Mouse (Mus musculus) T-helper 2 cell (primary cell): ENCODE results near the gene Wnk2.

ENCODE experiments used
- in situ Hi-C: fragments of 300-600 bp; cut with MboI, MseI; formaldehyde crosslinking; loops from one replicate; pipeline ENCODE4 v1.15.1; 2025; ENCODE audit warnings: high pct_unique_total_duplicates

Wnk2 gene

GRCm38 (mm10) chr13:49147858-49148226, at the start of gene Wnk2:
Wnk2 (minus strand) TSS chr13:49148014.
- in situ Hi-C loops: no loop called here

- in situ Hi-C loops: no loop called here
These were observed 49.0 kb upstream of the Wnk2 start for GRCm38 (mm10) chr13:49196766-49197165.

GRCm38 (mm10) chr13:49196211-49196610, 48.4 kb upstream of the Wnk2 start:
- in situ Hi-C loops: no loop called here

GRCm38 (mm10) chr13:49195651-49196050, 47.8 kb upstream of the Wnk2 start:
- in situ Hi-C loops: no loop called here

- in situ Hi-C loops: no loop called here
These were observed 47.0 kb upstream of the Wnk2 start for GRCm38 (mm10) chr13:49194811-49195210.

GRCm38 (mm10) chr13:49193650-49194049, 45.8 kb upstream of the Wnk2 start:
- in situ Hi-C loops: no loop called here

- in situ Hi-C loops: no loop called here
These were observed 44.5 kb upstream of the Wnk2 start for GRCm38 (mm10) chr13:49192156-49192855.

GRCm38 (mm10) chr13:49191673-49192035, 43.8 kb upstream of the Wnk2 start:
- in situ Hi-C loops: no loop called here

GRCm38 (mm10) chr13:49190876-49191672, 43.3 kb upstream of the Wnk2 start:
- in situ Hi-C loops: no loop called here

GRCm38 (mm10) chr13:49189970-49190870, 42.4 kb upstream of the Wnk2 start:
- in situ Hi-C loops: no loop called here

GRCm38 (mm10) chr13:49188966-49189360, 41.1 kb upstream of the Wnk2 start:
- in situ Hi-C loops: no loop called here

GRCm38 (mm10) chr13:49188219-49188965, 40.6 kb upstream of the Wnk2 start:
- in situ Hi-C loops: no loop called here

GRCm38 (mm10) chr13:49187288-49188218, 39.7 kb upstream of the Wnk2 start, which contains the start of gene Ninj1:
Ninj1 (plus strand) TSS chr13:49187485.
- in situ Hi-C loops: no loop called here

GRCm38 (mm10) chr13:49186798-49187287, 39.0 kb upstream of the Wnk2 start:
- in situ Hi-C loops: no loop called here

GRCm38 (mm10) chr13:49183646-49184045, 35.8 kb upstream of the Wnk2 start:
- in situ Hi-C loops: no loop called here

- in situ Hi-C loops: no loop called here
These were observed 35.3 kb upstream of the Wnk2 start for GRCm38 (mm10) chr13:49183161-49183560.

GRCm38 (mm10) chr13:49181411-49181984, 33.7 kb upstream of the Wnk2 start:
- in situ Hi-C loops: no loop called here

GRCm38 (mm10) chr13:49180691-49181090, 32.9 kb upstream of the Wnk2 start:
- in situ Hi-C loops: no loop called here

GRCm38 (mm10) chr13:49180274-49180673, 32.5 kb upstream of the Wnk2 start:
- in situ Hi-C loops: no loop called here
